Mouse (Mus musculus): ENCODE results near the gene Zfp652. TPM values are rescaled to one million over a fixed set of nuclear protein-coding genes. Genes with fewer than 3 reads are reported as not detected.
A peak's percentile ranks its signal among the peaks of the same experiment; 100 is the strongest.

Zfp652 gene
- total RNA-seq, 1 experiment from 2014 or later, result 15.2 TPM

DNA sequence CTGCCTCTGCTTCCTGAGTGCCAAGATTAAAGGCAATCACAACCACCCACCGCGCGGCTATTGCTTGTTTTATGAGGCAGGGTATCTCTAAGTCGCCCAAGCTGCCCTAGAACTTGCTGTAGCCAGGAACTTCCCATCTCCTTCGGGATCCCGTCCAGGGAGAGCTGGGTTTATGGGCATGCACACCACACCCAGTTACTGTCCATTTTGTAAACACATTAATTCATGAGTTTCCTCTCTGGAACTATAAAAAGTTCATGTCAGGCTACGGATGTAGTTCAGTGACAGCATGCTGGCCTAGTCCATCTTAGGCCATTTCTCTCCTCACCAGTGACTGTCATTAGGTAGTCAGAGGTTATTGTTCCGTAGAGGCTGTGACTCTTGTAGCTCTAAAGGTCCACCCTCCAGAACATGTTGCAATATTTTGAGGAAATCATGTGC is 77.0 kb downstream of the Zfp652 start:
- ATAC-seq (replicated peaks; ENCODE audit: insufficient number of reproducible peaks, low FRiP score, low TSS enrichment, poor library complexity, severe bottlenecking), result no peak

DNA sequence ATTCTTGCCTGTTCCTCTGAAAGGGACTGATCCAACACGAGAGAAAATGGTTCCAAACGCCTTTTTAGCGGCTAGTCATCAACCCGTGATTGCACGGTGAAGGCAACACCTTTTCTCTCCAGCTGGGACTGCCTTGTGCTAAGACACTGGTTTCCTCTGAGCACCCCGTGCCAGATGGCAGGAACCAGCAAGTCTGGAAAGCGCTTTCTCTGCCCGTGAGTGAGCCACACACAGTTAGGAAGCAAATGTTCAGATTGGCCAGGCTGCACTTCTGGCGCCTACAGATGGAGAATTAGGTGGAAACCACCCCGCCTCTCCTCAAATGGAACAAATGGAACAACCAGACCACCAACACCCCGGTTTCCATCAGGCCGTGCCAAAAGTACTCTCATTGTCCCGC is 79.3 kb downstream of the Zfp652 start:
- no peak for ATAC-seq (replicated peaks; ENCODE audit: insufficient number of reproducible peaks, low FRiP score, low TSS enrichment, poor library complexity, severe bottlenecking)

DNA sequence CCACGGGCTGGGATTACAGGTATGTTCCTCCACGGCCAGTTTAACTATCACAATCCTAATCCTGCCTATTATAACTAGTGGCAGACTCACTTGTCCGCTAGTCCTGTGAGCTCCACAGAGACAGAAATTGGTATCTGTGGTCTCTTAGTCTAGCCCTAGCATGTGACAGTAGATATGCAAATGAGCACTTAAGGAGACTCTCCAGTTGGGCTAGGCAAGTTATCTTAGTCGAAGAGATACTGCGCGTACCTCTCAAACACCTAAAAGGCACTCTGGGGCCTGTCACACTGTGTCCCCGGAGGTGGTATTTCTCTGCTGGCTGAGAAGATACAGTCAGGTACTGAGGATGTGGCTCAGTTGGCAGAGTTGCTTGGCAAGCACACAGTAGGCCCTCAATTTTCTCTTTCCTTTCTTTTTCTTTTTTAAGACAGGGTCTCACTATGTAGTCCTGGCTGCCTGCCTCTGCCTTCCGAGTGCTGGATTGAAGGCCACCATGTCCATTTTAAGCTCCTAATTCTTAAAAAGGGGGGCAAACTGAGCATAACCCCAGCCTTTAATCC is 80.6 kb downstream of the Zfp652 start:
- ATAC-seq (replicated peaks; ENCODE audit: insufficient number of reproducible peaks, low FRiP score, low TSS enrichment, poor library complexity, severe bottlenecking), result no peak

DNA sequence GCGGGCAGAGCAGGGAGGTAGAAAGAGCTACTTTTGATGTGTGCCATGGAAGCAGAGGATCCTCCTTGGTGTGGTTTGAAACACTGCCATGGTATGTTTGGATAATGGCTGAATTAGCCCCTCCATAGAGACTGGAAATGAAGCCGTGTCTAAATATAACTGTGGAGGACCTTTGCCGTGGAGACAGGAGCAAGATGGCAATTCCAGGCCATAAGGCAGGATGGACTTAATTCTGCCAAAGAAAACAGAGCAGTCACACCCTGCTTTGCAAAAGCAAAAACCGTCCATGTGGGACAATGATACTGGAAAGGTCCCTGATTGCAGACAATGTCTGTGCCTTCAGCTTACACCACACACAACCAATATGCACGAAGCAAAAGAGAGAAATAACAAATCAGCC is 81.7 kb downstream of the Zfp652 start:
- no peak for ATAC-seq (replicated peaks; ENCODE audit: insufficient number of reproducible peaks, low FRiP score, low TSS enrichment, poor library complexity, severe bottlenecking)

DNA sequence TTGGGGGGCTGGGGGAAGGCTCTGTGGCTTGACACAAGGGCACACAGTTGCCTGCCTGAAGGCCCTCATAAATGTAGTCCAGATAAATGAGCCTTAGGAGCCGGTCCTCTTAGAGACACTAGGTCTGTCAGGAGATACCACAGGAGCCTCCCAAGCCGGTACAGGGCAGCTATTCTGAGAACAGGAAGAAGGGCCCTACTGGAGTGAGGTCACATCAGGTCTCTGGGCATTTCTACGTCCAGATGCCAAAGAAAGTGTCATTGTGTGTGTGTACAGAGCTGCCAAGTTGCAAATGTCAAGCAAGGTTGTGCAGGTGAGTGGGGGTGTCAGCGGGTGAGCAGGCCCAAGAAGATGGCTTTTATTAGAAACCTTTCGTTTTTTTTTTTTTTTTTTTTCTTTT is 83.1 kb downstream of the Zfp652 start:
- no peak for ATAC-seq (replicated peaks; ENCODE audit: insufficient number of reproducible peaks, low FRiP score, low TSS enrichment, poor library complexity, severe bottlenecking)

DNA sequence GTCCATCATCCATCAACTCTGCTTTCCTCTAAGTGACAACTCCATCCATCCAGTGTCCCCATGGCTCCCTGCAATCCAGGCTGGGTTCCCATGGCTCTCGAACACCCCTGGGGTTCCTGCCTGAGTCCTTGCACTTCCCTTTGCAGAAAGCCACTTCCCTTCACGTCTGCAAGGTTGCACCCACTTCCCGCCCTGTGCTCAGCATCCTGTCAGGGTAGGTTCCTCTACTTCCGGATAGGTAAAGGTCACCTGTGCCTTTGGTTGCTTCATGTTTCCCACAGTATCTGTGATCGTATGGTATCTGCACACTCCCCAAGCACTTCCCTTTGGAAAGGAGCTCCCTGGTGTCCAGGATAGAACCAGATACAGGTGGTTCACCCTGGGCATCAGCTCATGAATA is 92.5 kb downstream of the Zfp652 start:
- ATAC-seq (replicated peaks; ENCODE audit: insufficient number of reproducible peaks, low FRiP score, low TSS enrichment, poor library complexity, severe bottlenecking), result no peak

DNA sequence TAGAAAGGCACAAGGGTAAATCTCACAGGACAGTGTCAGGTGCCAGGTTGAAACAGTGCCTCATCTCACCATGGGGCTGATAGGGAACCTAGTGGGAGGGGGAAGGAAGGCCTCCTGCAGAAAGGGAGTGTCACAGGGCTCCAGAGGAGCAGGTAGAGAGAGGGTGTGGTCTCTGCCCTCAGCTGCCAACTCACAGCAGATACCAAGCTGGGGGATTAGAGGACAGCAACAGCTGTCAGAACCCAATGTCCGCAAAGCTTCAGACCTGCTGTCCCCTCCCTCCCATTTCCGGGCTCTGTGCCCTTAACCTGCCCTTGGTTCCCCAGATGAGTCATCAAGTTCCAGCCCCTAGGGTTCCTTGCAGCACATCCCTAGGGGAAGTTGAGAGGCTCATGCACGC is 93.1 kb downstream of the Zfp652 start:
- peak; percentile 57; the same call in 1 of the 2 replicates for ATAC-seq (replicated peaks; ENCODE audit: insufficient number of reproducible peaks, low FRiP score, low TSS enrichment, poor library complexity, severe bottlenecking)

DNA sequence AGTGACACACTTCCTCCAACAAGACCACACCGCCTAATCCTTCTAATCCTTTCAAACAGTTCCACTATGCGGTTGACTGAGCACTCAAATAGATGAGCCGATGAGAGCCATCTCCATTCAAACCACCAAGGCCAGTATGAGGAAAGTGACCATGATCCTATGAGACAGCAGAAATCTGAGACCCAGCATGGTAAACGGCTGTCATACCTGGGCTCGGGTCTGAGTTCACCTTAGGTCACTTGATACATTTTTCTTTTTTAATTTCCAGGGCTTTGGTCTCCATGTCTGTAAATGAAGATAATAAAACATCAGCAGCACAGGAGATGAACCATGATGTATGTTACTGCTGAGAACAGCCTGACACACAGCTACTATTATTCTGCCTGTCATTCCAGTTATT is 95.4 kb downstream of the Zfp652 start:
- no peak for ATAC-seq (replicated peaks; ENCODE audit: insufficient number of reproducible peaks, low FRiP score, low TSS enrichment, poor library complexity, severe bottlenecking)

DNA sequence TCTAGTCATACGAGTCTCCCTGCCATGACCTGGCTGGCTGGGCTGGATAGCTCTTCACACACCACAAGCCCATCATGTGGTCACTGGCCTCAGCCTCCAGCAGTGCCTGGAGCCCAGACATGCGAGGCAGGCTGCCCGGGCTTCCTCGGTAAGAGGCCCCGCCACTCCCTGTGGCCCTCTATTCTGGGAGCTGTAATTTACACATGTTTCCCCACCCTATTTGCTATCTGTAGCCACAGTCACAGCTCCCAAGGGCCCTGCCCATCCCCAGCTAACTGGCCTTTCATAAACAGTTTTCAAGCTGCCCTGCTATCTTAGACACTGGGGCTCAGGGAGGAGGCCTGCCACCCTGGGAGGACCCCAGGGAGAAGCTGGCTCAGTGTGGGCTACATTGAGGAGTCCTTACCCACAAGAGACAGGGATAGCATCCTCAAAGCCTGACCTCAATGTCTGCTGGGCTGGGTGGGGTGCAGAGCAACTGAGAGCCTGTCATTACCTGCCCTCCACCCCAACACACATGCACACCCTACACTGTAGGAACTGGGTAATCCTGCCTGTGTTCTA is 96.1 kb downstream of the Zfp652 start:
- no peak for ATAC-seq (replicated peaks; ENCODE audit: insufficient number of reproducible peaks, low FRiP score, low TSS enrichment, poor library complexity, severe bottlenecking)

DNA sequence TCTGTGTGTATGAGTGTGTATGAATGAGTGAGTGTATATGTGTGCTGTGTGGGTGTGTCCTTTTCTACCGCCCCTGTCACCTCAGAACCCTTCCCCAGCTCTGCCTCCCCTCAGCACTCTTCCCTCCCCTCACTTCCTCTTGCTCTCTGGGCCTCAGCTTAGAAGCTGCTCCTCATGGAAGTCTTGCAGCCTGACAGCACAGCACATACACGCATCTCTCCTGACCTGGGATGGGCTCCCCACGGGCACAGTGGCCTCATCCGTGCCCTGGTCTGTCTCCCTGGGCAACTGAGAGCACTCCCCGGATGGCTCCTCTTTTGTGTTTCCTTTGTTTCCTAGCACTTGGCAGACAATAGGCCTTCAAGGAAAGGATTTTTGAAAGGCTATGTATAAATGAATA is 97.1 kb downstream of the Zfp652 start:
- no peak for ATAC-seq (replicated peaks; ENCODE audit: insufficient number of reproducible peaks, low FRiP score, low TSS enrichment, poor library complexity, severe bottlenecking)

DNA sequence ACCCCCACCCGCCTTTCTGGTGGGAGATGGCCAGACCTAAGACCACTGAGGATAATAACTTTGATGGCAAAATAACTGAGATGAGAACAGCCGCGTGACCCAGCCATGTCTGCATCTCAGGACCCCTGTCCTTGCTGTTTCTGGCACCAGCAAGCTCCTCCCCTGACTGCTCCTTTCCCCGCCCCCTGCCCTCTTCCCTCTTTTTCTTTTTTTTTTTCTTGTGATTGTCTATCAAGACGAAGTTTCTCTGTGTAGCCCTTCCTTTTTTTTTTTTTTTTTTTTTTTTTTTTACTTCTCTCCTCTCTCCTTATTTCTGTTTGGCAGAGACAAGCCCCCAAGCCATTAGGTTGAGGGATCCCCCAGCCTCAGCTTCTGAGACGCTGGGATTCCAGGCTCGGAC is 98.4 kb downstream of the Zfp652 start:
- ATAC-seq (replicated peaks; ENCODE audit: insufficient number of reproducible peaks, low FRiP score, low TSS enrichment, poor library complexity, severe bottlenecking), result no peak

DNA sequence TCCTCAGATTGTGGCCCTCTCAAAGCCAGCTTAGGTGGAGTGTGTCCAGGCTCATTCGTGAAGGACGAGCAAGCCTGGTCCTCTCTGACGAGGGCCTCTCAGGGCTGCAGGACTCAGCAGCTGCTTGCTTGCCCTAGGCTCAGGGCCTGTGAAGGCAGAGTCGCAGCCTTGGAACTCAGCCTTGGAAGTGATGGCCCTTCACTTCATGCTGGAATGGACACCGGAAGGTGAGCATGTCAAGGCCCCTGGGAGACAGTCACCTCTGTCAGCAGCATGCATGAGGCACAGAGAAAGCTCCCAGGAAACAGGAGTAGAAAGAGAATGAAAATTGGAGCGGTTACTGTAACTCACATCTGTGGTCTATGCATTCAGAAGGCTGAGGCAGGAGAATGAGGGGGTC is 99.3 kb downstream of the Zfp652 start:
- no peak for ATAC-seq (replicated peaks; ENCODE audit: insufficient number of reproducible peaks, low FRiP score, low TSS enrichment, poor library complexity, severe bottlenecking)

DNA sequence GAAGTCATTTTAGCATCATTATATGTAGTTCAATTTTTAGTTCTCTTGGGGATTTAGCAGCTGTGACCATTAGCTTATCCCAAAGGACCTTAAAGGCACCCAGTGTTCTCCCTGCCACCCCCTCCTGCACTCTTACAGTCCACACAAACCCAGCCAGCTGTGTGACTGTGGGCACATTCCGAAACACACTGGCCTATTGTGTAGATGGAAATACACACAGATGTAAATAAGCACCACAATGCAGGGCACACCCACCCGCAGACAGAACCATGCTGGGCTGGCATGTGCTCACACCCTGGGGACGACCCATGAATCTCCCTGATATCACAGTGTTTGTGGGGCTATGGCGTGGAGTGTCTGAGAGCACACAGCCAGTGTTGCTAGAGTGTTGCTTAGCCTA is 99.8 kb downstream of the Zfp652 start:
- ATAC-seq (replicated peaks; ENCODE audit: insufficient number of reproducible peaks, low FRiP score, low TSS enrichment, poor library complexity, severe bottlenecking), result no peak

DNA sequence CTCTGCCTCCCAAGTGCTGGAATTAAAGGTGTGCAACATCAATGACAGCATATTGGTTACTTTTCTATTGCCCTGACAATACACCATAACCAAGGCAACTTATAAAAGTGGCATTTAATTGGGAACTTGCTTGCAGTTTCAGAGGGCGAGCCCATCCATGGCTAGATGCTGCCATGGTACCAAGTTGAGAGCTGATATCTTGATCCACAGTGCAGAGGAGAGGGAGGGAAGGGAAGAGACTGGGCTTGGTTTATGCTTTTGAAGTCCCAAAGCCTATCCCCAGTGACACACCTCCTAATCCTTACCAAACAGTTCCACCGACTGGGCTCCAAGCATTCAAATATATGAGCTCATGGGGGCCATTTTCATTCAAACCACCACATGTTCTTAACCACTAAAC is 101.6 kb downstream of the Zfp652 start:
- ATAC-seq (replicated peaks; ENCODE audit: insufficient number of reproducible peaks, low FRiP score, low TSS enrichment, poor library complexity, severe bottlenecking), result no peak

DNA sequence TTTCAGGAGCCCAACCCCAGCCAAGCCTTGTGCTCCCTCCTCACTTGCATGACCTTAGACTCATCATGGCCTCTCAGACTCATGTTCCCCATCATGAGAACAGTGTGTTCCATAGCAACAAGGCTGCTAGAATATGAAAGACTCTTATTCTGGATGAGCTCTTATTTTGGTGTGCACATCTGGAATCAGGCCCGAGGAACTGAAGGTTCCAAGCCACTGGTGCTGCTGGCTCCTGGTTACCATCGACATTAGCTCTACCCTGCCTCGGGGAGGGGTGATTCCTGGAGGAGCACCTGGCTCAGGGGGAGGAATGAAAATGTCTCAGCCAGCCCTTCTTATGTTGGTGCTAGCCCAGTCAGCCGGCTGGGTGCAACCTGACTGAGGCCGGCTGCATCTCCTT is 102.4 kb downstream of the Zfp652 start:
- no peak for ATAC-seq (replicated peaks; ENCODE audit: insufficient number of reproducible peaks, low FRiP score, low TSS enrichment, poor library complexity, severe bottlenecking)

DNA sequence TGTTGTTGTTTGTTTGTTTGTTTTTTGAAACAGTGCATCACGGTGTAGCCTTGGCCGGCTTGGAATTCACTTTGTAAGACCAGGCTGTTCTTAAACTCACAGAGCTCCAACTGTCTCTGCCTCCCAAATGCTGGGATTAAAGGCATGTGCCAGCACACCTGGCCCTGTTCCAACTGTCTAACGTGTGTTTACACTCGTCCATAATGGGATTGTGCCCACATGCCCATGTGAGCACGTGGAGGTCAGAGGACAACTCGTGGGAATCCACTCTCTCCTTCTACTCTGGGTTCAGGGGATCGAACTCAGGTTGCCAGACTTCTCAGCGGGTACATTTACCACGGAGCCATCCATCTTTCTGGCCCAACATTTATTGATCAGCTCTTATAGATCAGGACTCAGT is 102.9 kb downstream of the Zfp652 start:
- ATAC-seq (replicated peaks; ENCODE audit: insufficient number of reproducible peaks, low FRiP score, low TSS enrichment, poor library complexity, severe bottlenecking), result no peak

DNA sequence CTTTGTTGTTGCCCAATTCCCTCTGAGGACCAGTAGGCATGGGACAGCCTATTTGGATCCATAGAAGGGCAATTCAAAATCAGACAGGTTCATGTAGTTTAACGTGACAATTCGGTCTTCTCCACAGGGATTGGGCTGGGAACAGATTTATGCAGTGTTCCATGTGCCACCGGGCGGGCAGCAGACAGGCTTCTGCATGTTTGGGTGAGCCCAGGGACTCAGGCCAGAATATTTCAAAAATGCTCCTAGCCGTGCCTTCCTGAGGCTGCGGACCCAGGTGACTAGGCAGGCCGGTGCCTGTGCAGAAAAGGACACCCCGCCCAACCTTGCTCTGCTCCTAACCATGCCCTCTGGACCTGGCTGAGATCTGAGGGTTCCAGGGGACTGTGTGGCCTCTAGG is 106.7 kb downstream of the Zfp652 start:
- no peak for ATAC-seq (replicated peaks; ENCODE audit: insufficient number of reproducible peaks, low FRiP score, low TSS enrichment, poor library complexity, severe bottlenecking)

DNA sequence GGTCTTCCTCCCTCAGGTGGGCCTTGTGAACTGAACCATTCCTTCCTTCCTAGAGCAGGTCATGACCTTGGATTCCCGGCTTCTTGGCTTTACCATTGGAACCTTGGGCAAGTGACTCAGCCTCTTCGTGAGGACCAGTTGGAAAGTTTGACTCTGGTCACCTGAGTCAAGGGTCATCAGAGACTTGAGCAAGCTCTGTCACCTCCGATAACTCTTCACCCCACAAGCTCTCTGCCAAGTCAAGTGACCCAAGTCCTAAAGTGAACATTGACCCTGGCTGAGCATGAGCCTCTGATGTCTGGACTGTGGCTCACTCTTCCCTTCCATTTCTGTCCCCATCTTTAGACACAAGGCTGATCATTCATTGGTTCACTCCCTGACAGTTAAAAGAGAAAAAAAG is 109.0 kb downstream of the Zfp652 start:
- ATAC-seq (replicated peaks; ENCODE audit: insufficient number of reproducible peaks, low FRiP score, low TSS enrichment, poor library complexity, severe bottlenecking), result no peak

DNA sequence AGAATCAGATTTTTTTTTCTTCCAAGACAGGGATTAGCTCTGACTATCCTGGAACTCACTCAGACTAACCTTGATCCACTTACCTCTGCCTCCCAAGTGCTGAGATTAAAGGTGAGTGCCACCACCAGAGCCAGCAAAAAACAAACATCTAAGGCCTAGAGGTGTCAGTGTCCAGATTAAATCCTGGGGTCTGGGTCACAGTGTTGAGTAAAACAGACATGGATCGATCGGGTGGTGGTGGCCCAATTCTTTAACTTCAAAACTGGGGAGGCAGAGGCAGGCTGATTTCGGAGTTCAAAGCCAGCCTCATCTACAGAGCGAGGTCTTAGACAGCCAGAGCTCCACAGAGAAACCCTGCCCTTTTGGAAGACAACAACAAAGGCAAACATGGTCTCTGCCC is 110.0 kb downstream of the Zfp652 start:
- no peak for ATAC-seq (replicated peaks; ENCODE audit: insufficient number of reproducible peaks, low FRiP score, low TSS enrichment, poor library complexity, severe bottlenecking)

DNA sequence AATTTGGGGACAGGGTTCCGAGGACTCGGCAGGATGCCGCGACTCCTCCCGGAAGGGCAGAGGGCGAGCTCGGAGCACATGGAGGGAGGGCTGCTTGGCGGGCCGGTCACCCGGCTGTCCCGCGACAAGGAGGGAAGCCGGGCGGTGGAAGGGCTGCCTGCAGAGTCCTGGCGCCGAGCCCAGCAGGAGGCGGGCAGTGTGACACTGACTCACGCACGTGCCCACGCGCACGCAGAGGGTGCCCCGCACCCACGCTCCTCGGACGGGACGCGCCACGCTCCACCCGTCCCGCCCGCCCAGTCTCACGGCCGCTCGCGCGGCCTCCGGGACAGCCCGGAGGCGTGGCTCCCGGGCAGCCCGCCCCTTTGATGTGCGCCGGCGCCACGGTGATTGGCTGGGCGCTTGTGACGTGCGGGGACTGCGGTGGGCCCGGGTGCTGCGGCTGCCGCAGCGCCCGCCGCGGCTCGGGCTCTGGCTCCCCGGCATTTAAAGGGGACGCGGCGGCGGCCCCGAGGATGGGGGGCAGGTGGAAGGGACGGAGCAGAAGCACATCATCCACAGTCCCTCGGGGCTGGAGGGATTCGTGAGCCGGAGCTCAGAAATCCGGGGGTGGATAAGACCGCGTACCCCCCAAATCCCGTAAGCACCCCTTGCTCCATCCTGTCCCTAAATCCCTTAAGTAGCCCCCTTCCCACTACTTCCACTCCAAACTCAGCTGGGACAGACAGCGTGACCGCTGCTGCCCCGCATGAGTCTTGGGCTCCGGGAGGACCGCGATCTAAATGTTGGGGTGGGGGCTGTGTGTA is 111.8 kb downstream of the Zfp652 start, which contains the start of gene Phospho1:
Gene Phospho1 (plus strand): TSS at position 429 of the 806 bp plus-strand sequence.
- ATAC-seq (replicated peaks; ENCODE audit: insufficient number of reproducible peaks, low FRiP score, low TSS enrichment, poor library complexity, severe bottlenecking), result peak; percentile 15; the same call in 1 of the 2 replicates

All from monocyte, adult 5-6 weeks (primary cell).